Comparison of ENCODE assay signal across 10 mouse cellular contexts in genomic region chr9:98350318-98351144, GRCm38 (mm10).
DNase-seq lines count a peak whose midpoint lies in the region; ATAC-seq and TF ChIP-seq lines count a peak whose summit lies in the region.
"Had no signal": no experiment of that assay in that cellular context is flagged by ENCODE, and none has a peak within 500 bp of the region (broad histone marks: within the 10 kb centered on the region; RNA-seq: fewer than 3 reads in every experiment).

No protein-coding gene starts in this region.

- H3K36me3 ChIP-seq in hindbrain, embryonic 11.5 days (ENCODE audit: control insufficient read depth, insufficient read depth, low read length): no peaks in the 10 kb centered on the region
- no peaks in the 10 kb centered on the region for H3K36me3 ChIP-seq in midbrain, embryonic 10.5 days

- H3K27ac ChIP-seq in hindbrain, embryonic 11.5 days (ENCODE audit: low read depth, low read length): 0 out of 2 replicates have a peak overlapping the region, but pooled peaks have one; percentile 2
- peak overlapping the region; percentile 46; the same call in 1 of the 2 replicates for H3K27ac ChIP-seq in midbrain, embryonic 10.5 days (replicated peaks)

- no peaks in the 10 kb centered on the region for H3K9me3 ChIP-seq in hindbrain, embryonic 11.5 days (ENCODE audit: control insufficient read depth, low read length)
- no peaks in the 10 kb centered on the region for H3K9me3 ChIP-seq in midbrain, embryonic 10.5 days (replicated peaks)

- no peak overlapping the region for H3K4me2 ChIP-seq in hindbrain, embryonic 11.5 days (replicated peaks; ENCODE audit: low read depth, low read length)

- H3K4me3 ChIP-seq in hindbrain, embryonic 11.5 days (ENCODE audit: low read depth, low read length): no peak overlapping the region
- no peak overlapping the region for H3K4me3 ChIP-seq in midbrain, embryonic 10.5 days

- no peaks in the 10 kb centered on the region for H3K27me3 ChIP-seq in hindbrain, embryonic 11.5 days (ENCODE audit: control insufficient read depth, insufficient read depth, low read length)
- H3K27me3 ChIP-seq in midbrain, embryonic 10.5 days (ENCODE audit: low read depth, poor library complexity, severe bottlenecking): no peaks in the 10 kb centered on the region
- H3K27me3 ChIP-seq: CH12.LX had no signal

- WGBS in hindbrain, embryonic 11.5 days: 9% methylated on average over 4 of the region's 4 CpGs
- 13% methylated on average over 4 of the region's 4 CpGs for WGBS in midbrain, embryonic 10.5 days

- H3K9ac ChIP-seq in hindbrain, embryonic 11.5 days (ENCODE audit: low read depth, low read length): no peak overlapping the region

- TF ChIP-seq POLR2A in brain, embryonic 14.5 days (IDR thresholded peaks at IDR 0.05; ENCODE audit: borderline replicate concordance, extremely low read depth, insufficient read depth, insufficient read length, poor library complexity, severe bottlenecking): no peak

- TF ChIP-seq CTCF in brain, embryonic 14.5 days (IDR thresholded peaks at IDR 0.05; ENCODE audit: borderline replicate concordance, extremely low read depth, insufficient read depth, insufficient read length): no peak

- no peak; the same call in 1 of the 2 replicates for ATAC-seq in hindbrain, embryonic 11.5 days (ENCODE audit: low FRiP score)
- no peak for ATAC-seq in activated CD4-positive, CD25-positive, alpha-beta regulatory T cell, adult 4 months

- peak; percentile 42 for DNase-seq in ES-CJ7 (ENCODE audit: low read depth, low spot score)
- peak; percentile 68 for DNase-seq in brain, embryonic 14.5 days (ENCODE audit: low read depth)
- DNase-seq in hindbrain, embryonic 11.5 days (ENCODE audit: low spot score): peak; percentile 19
- DNase-seq in midbrain, embryonic 10.5 days (ENCODE audit: low spot score): no peak
- DNase-seq in adrenal gland, postnatal 25 days: no peak
- no peak for DNase-seq in Muller cell, postnatal 12 days (ENCODE audit: inconsistent ontology term)
- DNase-seq: heart, postnatal 14 days; kidney, postnatal 10 days had no signal

- 0 out of 2 replicates have a peak, but pooled peaks cover 2% of the 10 kb centered on the region for H3K4me1 ChIP-seq in hindbrain, embryonic 11.5 days (replicated peaks; ENCODE audit: control insufficient read depth, insufficient read depth, low read length)
- H3K4me1 ChIP-seq in midbrain, embryonic 10.5 days: peaks cover 18% of the 10 kb centered on the region

Comparison
In these comparisons a context has a peak if more than half of its experiments do, and no peak if none do; other contexts are left out.
1. DNase-seq: peak in ES-CJ7 (single experiment), brain, embryonic 14.5 days (single experiment) and hindbrain, embryonic 11.5 days (single experiment); none in midbrain, embryonic 10.5 days (single experiment), adrenal gland, postnatal 25 days (single experiment) and Muller cell, postnatal 12 days (single experiment).